Mouse (Mus musculus): Measurements from ENCODE around the gene Dpm2. TPM values are rescaled to one million over a fixed set of nuclear protein-coding genes. Genes with fewer than 3 reads are reported as not detected.

Dpm2 gene
- total and polyA plus RNA-seq, 2 experiments = 6.5 to 104 TPM

DNA sequence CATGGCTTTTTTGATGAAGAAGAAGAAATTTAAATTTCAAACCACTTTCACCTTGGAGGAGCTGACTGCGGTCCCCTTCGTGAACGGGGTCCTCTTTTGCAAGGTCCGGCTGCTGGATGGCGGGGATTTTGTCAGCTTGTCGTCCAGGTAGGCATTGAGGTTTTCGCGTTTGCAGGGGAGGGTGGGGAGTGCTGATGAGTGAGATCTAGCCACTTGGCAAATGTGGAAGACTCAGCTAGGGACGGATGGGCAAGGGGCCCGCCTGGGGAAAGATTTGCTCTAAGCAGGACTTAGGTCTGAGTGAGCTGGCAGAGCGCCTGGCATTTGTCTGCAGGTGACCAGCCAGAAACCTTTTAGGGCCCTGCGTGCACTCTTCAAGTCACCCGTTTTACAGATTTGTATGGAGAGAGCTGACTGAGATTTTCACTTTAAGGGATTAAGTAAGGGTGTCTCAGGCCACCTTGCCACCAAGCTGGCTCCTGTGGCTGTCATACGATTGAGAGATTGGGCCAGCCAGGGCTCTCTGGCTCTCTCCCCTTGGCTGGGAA, 34.5 kb upstream of the Dpm2 start:
- peaks cover 31% of the 10 kb centered on the region; the same call in 1 of the 2 replicates for H3K79me2 ChIP-seq (ENCODE audit: control insufficient read depth, insufficient read depth, low read length)
- peak overlapping the region; percentile 94 for H3K27ac ChIP-seq (replicated peaks; ENCODE audit: insufficient read depth, low read depth, low read length)
- DNase-seq (ENCODE audit: extremely low read depth, low read depth, low spot score) = peak; percentile 78
- H3K9ac ChIP-seq (ENCODE audit: low read depth, low read length) = peak overlapping the region; percentile 96
- no peaks in the 10 kb centered on the region for H3K36me3 ChIP-seq (ENCODE audit: control insufficient read depth, insufficient read depth, low read length)
- no peak for TF ChIP-seq CTCF (IDR thresholded peaks at IDR 0.05; ENCODE audit: low read depth, low read length)
- TF ChIP-seq POLR2A (IDR thresholded peaks at IDR 0.05; ENCODE audit: extremely low read depth, insufficient read depth, low read length) = no peak
- H3K4me1 ChIP-seq (ENCODE audit: control insufficient read depth, insufficient read depth, low read length) = peaks cover 16% of the 10 kb centered on the region
- peak overlapping the region; percentile 87 for H3K4me3 ChIP-seq (ENCODE audit: insufficient read depth, low read depth, low read length)
- WGBS = 4% methylated on average over 14 of the region's 14 CpGs
- no peaks in the 10 kb centered on the region for H3K27me3 ChIP-seq (ENCODE audit: control insufficient read depth, insufficient read depth, low read length)

DNA sequence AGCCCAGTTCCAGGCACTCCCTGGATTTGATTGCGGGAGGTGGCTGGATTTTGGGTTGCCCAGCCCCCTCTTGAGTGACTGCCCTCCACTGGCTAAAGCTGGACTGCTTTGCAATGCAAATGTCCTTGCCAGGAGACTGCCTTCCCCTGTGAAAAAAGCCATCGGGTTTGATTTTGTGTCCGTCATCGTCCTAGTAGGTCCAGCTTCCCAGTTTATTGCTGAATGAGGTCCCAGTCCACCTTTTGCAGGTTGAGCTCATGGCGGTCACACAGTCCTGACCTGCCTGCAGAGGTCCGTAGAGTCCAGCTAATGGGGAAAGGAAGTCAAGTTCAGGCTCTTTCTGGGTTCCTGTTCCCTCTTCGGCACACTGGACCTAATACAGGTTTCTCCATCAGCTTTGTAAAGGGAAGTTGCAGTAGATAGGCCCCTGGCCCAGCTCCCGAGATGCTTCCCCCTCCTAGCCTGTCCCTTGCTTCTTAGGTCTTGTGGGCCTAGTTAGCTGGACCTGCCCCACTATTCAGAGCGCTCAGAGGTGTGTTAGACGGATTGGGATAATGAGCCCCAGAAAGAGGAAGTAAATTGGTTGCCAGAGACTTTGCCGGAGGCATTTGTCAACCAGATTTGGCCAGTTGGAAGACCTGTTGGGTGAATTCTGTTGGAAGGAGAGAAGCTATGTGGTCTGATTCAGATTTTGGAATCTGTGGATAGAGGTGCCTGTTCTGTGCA, 33.9 kb upstream of the Dpm2 start:
- Histone ChIP-seq H3K27me3 (ENCODE audit: control insufficient read depth, insufficient read depth, low read length) (no peaks in the 10 kb centered on the region), H3K4me3 (ENCODE audit: insufficient read depth, low read depth, low read length) (peak overlapping the region; percentile 87), H3K9ac (ENCODE audit: low read depth, low read length) (peak overlapping the region; percentile 96), H3K27ac (replicated peaks; ENCODE audit: insufficient read depth, low read depth, low read length) (peak overlapping the region; percentile 94), H3K36me3 (ENCODE audit: control insufficient read depth, insufficient read depth, low read length) (no peaks in the 10 kb centered on the region), H3K79me2 (ENCODE audit: control insufficient read depth, insufficient read depth, low read length) (peaks cover 37% of the 10 kb centered on the region), H3K4me1 (ENCODE audit: control insufficient read depth, insufficient read depth, low read length) (peaks cover 16% of the 10 kb centered on the region)
- peak; percentile 82 for DNase-seq (ENCODE audit: extremely low read depth, low read depth, low spot score)
- WGBS = 5% methylated on average over 11 of the region's 11 CpGs
- peak; percentile 51 for TF ChIP-seq CTCF (IDR thresholded peaks at IDR 0.05; ENCODE audit: low read depth, low read length)
- TF ChIP-seq POLR2A (IDR thresholded peaks at IDR 0.05; ENCODE audit: extremely low read depth, insufficient read depth, low read length) = no peak

DNA sequence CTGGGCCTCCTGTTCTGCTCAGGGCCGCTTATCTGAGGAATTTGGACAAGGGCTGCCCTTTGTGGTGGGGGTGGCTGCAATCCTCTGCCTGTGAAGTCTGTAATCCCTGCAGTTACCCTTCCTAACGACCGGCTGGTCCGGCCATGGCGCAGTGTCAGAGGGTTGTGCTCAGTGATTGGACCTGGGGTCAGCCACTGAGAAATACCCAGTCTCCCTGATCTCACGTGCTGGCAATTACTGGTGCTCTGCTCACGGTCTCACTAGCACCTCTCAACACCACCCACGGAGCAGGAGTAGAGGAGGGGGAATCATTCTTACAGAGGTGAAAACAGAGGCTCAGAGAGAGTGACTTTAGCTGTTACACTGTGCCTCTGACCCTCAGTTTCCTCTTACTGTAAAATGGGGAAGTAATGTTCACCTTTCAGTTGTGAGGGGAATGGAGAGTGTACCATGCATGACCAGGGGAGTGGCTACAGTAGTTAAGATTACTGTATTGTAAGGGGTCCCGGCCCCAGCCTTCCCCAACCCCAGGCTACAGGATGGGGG, 33.2 kb upstream of the Dpm2 start:
- Histone ChIP-seq H3K27ac (replicated peaks; ENCODE audit: insufficient read depth, low read depth, low read length) (peak overlapping the region; percentile 94), H3K4me1 (ENCODE audit: control insufficient read depth, insufficient read depth, low read length) (peaks cover 20% of the 10 kb centered on the region), H3K79me2 (ENCODE audit: control insufficient read depth, insufficient read depth, low read length) (peaks cover 43% of the 10 kb centered on the region), H3K9ac (ENCODE audit: low read depth, low read length) (peak overlapping the region; percentile 96), H3K27me3 (ENCODE audit: control insufficient read depth, insufficient read depth, low read length) (no peaks in the 10 kb centered on the region), H3K4me3 (ENCODE audit: insufficient read depth, low read depth, low read length) (peak overlapping the region; percentile 87), H3K36me3 (ENCODE audit: control insufficient read depth, insufficient read depth, low read length) (no peaks in the 10 kb centered on the region)
- peak; percentile 84 for DNase-seq (ENCODE audit: extremely low read depth, low read depth, low spot score)
- 9% methylated on average over 9 of the region's 9 CpGs for WGBS
- no peak for TF ChIP-seq POLR2A (IDR thresholded peaks at IDR 0.05; ENCODE audit: extremely low read depth, insufficient read depth, low read length)
- TF ChIP-seq CTCF (IDR thresholded peaks at IDR 0.05; ENCODE audit: low read depth, low read length) = 0 out of 2 replicates have a peak, but pooled peaks have one; percentile 1

DNA sequence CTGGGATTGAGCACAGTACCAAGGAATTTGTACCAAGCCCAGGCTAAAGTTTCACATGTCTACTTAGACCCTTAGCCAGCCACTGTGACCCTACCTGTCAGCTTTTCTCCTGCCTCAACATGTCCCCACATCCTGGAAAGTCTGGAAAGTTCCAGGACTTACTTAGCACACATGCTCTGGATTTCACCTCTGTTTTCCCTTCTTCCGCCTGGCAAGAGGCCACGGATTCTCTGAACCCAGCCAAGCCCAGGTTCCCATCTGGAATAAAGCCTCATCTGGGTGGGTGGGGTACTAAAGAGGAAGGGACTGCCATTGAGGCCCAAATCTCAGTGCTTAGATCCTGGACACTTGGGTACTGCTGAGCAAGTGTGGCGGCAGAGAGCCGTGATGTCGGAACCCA, 32.7 kb upstream of the Dpm2 start:
- Histone ChIP-seq H3K27me3 (ENCODE audit: control insufficient read depth, insufficient read depth, low read length) (no peaks in the 10 kb centered on the region), H3K4me3 (ENCODE audit: insufficient read depth, low read depth, low read length) (no peak overlapping the region), H3K4me1 (ENCODE audit: control insufficient read depth, insufficient read depth, low read length) (peaks cover 20% of the 10 kb centered on the region), H3K27ac (replicated peaks; ENCODE audit: insufficient read depth, low read depth, low read length) (no peak overlapping the region), H3K9ac (ENCODE audit: low read depth, low read length) (peak overlapping the region; percentile 96; the same call in 1 of the 2 replicates), H3K79me2 (ENCODE audit: control insufficient read depth, insufficient read depth, low read length) (peaks cover 47% of the 10 kb centered on the region), H3K36me3 (ENCODE audit: control insufficient read depth, insufficient read depth, low read length) (no peaks in the 10 kb centered on the region)
- 52% methylated on average over 5 of the region's 5 CpGs for WGBS
- peak; percentile 54 for DNase-seq (ENCODE audit: extremely low read depth, low read depth, low spot score)
- no peak for TF ChIP-seq CTCF (IDR thresholded peaks at IDR 0.05; ENCODE audit: low read depth, low read length)
- TF ChIP-seq POLR2A (IDR thresholded peaks at IDR 0.05; ENCODE audit: extremely low read depth, insufficient read depth, low read length) = no peak

DNA sequence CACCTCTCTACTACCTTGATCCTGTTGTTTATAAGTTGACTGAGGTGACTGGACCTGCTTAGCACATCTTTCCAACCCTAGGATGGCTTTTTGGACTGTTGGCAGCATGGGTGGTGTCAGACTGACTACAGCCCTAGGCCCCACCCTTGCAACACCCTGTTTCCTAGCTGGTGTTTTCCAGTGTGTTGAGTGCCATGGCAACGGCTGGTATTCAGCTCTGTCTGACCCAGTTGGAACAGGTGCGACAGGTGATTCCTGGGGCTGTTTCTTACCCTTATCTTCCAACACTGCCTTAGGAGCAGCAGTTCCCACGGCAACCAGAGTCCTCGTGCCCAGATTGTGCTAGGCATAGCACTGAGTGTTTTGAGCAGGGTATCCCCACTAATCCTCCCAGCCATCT, 32.2 kb upstream of the Dpm2 start:
- Histone ChIP-seq H3K9ac (ENCODE audit: low read depth, low read length) (no peak overlapping the region), H3K27ac (replicated peaks; ENCODE audit: insufficient read depth, low read depth, low read length) (no peak overlapping the region), H3K4me3 (ENCODE audit: insufficient read depth, low read depth, low read length) (no peak overlapping the region), H3K36me3 (ENCODE audit: control insufficient read depth, insufficient read depth, low read length) (no peaks in the 10 kb centered on the region), H3K79me2 (ENCODE audit: control insufficient read depth, insufficient read depth, low read length) (peaks cover 52% of the 10 kb centered on the region), H3K27me3 (ENCODE audit: control insufficient read depth, insufficient read depth, low read length) (no peaks in the 10 kb centered on the region), H3K4me1 (ENCODE audit: control insufficient read depth, insufficient read depth, low read length) (peaks cover 20% of the 10 kb centered on the region)
- 28% methylated on average over 4 of the region's 4 CpGs for WGBS
- TF ChIP-seq POLR2A (IDR thresholded peaks at IDR 0.05; ENCODE audit: extremely low read depth, insufficient read depth, low read length) (no peak), CTCF (IDR thresholded peaks at IDR 0.05; ENCODE audit: low read depth, low read length) (no peak)
- peak; percentile 65 for DNase-seq (ENCODE audit: extremely low read depth, low read depth, low spot score)

Data from liver, adult 2 months (tissue).